Mouse (Mus musculus) embryonic facial prominence, embryonic 13.5 days (tissue): Measurements from ENCODE around the gene Ttc29. TPM values are rescaled to one million over a fixed set of nuclear protein-coding genes. Genes with fewer than 3 reads are reported as not detected.
A peak's percentile ranks its signal among the peaks of the same experiment; 100 is the strongest.

ENCODE experiments used
- ATAC-seq: fragments of 200-750 bp; cut with Nextera tagmentation; 2 replicates; pipeline ENCODE4 v1.8.0; 2017; ENCODE audit warnings: low read depth; ENCODE audit not compliant: insufficient number of reproducible peaks, insufficient read depth, low FRiP score, low TSS enrichment
- H3K27ac ChIP-seq: fragments of 300-500 bp; sonication (generic); 2 replicates; pipeline ENCODE4 v1.5.1; 2015; ENCODE audit warnings: moderate library complexity, mild to moderate bottlenecking, inconsistent platforms
- H3K27me3 ChIP-seq: fragments of 300-500 bp; sonication (generic); 2 replicates; pipeline ENCODE4 v1.6.1; 2015; ENCODE audit warnings: mild to moderate bottlenecking, inconsistent platforms
- H3K36me3 ChIP-seq: fragments of 300-500 bp; sonication (generic); 2 replicates; pipeline ENCODE4 v1.6.1; 2015; ENCODE audit warnings: mild to moderate bottlenecking, inconsistent platforms
- H3K4me1 ChIP-seq: fragments of 300-500 bp; sonication (generic); 2 replicates; pipeline ENCODE4 v1.6.1; 2015; ENCODE audit warnings: inconsistent platforms
- H3K4me2 ChIP-seq: fragments of 300-500 bp; sonication (generic); 2 replicates; pipeline ENCODE4 v1.6.1; 2015; ENCODE audit warnings: moderate library complexity, mild to moderate bottlenecking, inconsistent platforms
- H3K4me3 ChIP-seq: fragments of 300-500 bp; sonication (generic); 2 replicates; pipeline ENCODE4 v1.5.1; 2015; ENCODE audit warnings: mild to moderate bottlenecking, inconsistent platforms
- H3K9ac ChIP-seq: fragments of 300-500 bp; sonication (generic); 2 replicates; pipeline ENCODE4 v1.6.1; 2015; ENCODE audit warnings: mild to moderate bottlenecking, inconsistent platforms
- H3K9me3 ChIP-seq: fragments of 300-500 bp; sonication (generic); 2 replicates; pipeline ENCODE4 v1.6.1; 2016; ENCODE audit warnings: inconsistent platforms
- WGBS: fragments of 180-500 bp; shearing (Covaris S2); methylation state at CpG from one replicate; pipeline ENCODE4 v1.1.7; 2015; ENCODE audit warnings: mixed read lengths; 5-methylcytosine and 5-hydroxymethylcytosine counted together
- polyA plus RNA-seq: library from polyadenylated mRNA; unstranded; fragments of >200 nt; fragmentation: Nextera tagmentation; extraction: Ambion mirVana; gene quantifications from 2 replicates; pipeline ENCODE4 v1.2.1, GENCODE M21; 2015

Ttc29 gene
- polyA plus RNA-seq, 1 experiment from 2014 or later, result not detected

DNA sequence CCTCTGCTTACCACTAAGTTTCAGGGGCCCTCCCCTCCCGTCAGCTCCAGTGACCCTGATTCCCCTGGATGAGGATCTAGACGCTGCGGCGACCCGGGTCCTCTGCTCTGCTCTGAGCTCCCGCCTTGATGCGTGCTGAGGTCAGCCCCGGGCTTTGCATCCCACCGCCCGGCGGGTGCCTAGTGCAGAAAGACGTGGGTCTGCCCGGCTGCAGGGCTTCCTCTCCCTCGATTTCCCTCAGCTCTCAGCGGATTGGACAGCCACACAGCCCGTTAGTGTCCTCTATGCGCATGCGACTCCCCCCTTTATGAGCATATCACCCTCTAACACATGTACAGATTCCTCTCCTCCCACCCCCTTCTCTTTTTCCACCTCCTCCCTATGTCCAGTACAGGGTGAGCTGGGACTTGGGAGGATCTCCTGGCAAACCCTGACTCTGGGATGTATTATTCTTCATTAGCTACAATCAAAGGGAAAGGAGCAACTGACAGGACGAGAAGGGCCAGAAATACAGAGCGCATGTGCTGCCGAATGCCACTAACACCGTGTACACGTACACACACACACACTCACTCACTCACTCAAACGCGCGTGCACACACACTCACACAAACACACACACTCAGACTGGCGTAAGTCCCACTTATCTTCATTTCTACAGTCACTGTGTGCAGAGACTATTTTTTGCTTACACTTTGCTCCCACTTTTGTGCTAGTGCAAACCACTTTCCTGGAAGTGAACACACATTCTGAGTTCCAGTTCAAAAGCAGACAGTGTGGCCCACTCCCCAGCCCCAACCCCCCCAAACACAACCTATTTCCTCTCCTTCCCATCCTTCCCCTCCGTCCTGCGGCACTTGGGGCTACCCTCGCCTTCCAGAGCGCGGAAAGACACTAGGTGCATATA lies 224.3 kb downstream of the Ttc29 start:
- ATAC-seq, result no peak
- 2% methylated on average over 32 of the region's 32 CpGs for WGBS
- H3K4me1 ChIP-seq, result peaks cover 36% of the 10 kb centered on the region
- peaks cover 94% of the 10 kb centered on the region for H3K27me3 ChIP-seq
- no peaks in the 10 kb centered on the region for H3K36me3 ChIP-seq
- H3K4me2 ChIP-seq, result peak overlapping the region; percentile 76
- no peak overlapping the region for H3K27ac ChIP-seq
- no peaks in the 10 kb centered on the region for H3K9me3 ChIP-seq
- H3K4me3 ChIP-seq, result peak overlapping the region; percentile 47; the same call in 1 of the 2 replicates
- no peak overlapping the region for H3K9ac ChIP-seq

DNA sequence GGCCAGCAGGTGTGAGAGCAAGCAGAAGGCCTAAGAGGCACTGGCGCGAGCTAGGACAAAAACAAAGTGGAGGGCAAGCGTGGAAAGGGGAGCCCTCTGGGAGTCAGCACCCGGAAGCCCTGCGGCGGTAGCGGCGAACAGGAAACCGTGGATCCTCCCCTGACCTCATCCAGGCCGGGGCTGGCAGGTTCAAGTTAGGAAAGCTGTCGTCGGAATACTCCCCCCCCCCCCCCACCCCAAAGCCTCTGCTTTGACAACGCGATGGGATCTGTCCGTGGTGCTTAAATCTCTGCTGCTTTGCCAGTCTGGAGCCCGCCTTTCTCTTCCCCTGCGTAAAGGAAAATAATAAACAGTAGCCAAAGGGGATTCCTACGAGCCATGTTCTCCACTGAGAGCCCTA lies 225.0 kb downstream of the Ttc29 start:
- H3K4me3 ChIP-seq, result peak overlapping the region; percentile 20; the same call in 1 of the 2 replicates

DNA sequence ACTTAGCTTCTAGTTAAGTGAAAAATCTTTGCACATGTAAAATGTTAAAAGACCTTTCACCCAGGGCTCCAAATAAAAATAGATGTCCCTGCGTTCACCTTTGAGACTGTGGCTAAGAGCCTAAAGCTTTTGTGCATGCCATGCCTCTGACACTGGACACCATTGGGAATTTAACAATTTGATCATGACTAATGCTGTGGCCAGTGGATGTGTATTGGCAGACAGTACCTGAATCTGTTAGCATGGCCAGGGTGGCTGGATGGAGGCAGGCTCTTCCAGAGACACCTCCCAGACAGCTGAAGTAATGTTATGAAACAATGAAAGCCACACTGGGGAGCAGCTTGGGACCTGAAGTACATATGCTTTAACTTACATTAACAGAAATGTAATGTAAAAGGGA lies 229.7 kb downstream of the Ttc29 start:
- H3K36me3 ChIP-seq, result no peaks in the 10 kb centered on the region
- no peak overlapping the region for H3K27ac ChIP-seq
- H3K9me3 ChIP-seq, result no peaks in the 10 kb centered on the region
- 69% methylated on average over 1 of the region's 1 CpGs for WGBS
- no peak for ATAC-seq
- no peak overlapping the region for H3K4me2 ChIP-seq
- H3K4me3 ChIP-seq, result no peak overlapping the region
- peaks cover 68% of the 10 kb centered on the region for H3K27me3 ChIP-seq
- H3K9ac ChIP-seq, result no peak overlapping the region
- H3K4me1 ChIP-seq, result peaks cover 3% of the 10 kb centered on the region; the same call in 1 of the 2 replicates

More for the DNA sequence above, 225.0 kb downstream of the Ttc29 start:
- Histone ChIP-seq H3K36me3 (no peaks in the 10 kb centered on the region), H3K27ac (no peak overlapping the region), H3K4me2 (peak overlapping the region; percentile 41), H3K9me3 (no peaks in the 10 kb centered on the region), H3K9ac (no peak overlapping the region), H3K4me1 (peaks cover 36% of the 10 kb centered on the region), H3K27me3 (peaks cover 94% of the 10 kb centered on the region)
- ATAC-seq, result no peak
- under 1% methylated on average over 18 of the region's 18 CpGs for WGBS

Other genes starting within 250 kb of the Ttc29 start
- gene Pou4f2, start 223.3 kb downstream of the Ttc29 start, polyA plus RNA-seq, result 0.08 TPM in 1 of 2 replicates, not detected in the other